Mouse (Mus musculus) heart, postnatal 0 days (tissue): ENCODE measurements around the gene Ndrg3.

Experiments
- CTCF ChIP-seq: IDR thresholded peaks from 2 replicates; pipeline ENCODE4 v1.5.1; 2016; ENCODE audit warnings: antibody characterized with exemption, control low read depth, low read depth
- EP300 ChIP-seq: IDR thresholded peaks from 2 replicates; pipeline ENCODE4 v1.6.1; 2016; ENCODE audit warnings: antibody characterized with exemption, low read depth

DNA sequence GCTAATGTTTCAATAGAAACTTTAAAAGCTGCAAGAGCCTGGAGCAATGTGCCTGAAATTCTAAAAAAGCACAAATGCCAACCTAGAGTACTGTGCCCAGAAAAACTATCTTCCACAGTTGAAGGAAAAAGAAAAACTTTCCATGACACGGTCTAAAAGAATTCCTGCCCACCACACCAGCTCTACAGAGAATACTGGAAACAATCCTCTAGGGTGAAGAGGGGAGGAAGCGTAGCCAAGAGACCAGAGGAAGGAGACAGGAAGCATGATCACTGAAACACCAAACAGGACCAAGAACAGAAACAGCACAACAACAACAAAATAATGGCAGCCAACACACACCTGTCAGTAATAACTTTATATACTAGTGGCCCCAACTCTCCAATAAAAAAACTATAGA lies 11.8 kb downstream of the Ndrg3 start:
- TF ChIP-seq EP300, result no peak
- no peak for TF ChIP-seq CTCF
